Mouse (Mus musculus) E14TG2a.4 (cell line): ENCODE results near the gene Dok4.
A peak's percentile ranks its signal among the peaks of the same experiment; 100 is the strongest.
"Not testable (repeated sequence)": the region's sequence is repeated elsewhere in the genome, so short reads cannot be mapped to it uniquely, and the experiment has no call there.

Source experiments
- H3K27me3 ChIP-seq: 2 replicates; pipeline ENCODE4 v1.6.1; 2014; ENCODE audit warnings: low read length, control low read depth; ENCODE audit not compliant: insufficient read depth
- H3K36me3 ChIP-seq: 2 replicates; pipeline ENCODE4 v1.6.1; 2014; ENCODE audit warnings: low read length, control low read depth; ENCODE audit not compliant: insufficient read depth
- H3K4me1 ChIP-seq: replicated peaks from 2 replicates; pipeline ENCODE4 v1.6.1; 2014; ENCODE audit warnings: low read depth, low read length, control low read depth
- H3K4me3 ChIP-seq: replicated peaks from 2 replicates; pipeline ENCODE4 v1.5.1; 2014; ENCODE audit warnings: mild to moderate bottlenecking, low read length
- H3K9me3 ChIP-seq: 2 replicates; pipeline ENCODE4 v1.6.1; 2014; ENCODE audit warnings: low read length, control low read depth
- CTCF ChIP-seq: conservative IDR thresholded peaks from 2 replicates; pipeline ENCODE4 v1.5.1; 2014; ENCODE audit warnings: low read length
- NANOG ChIP-seq: IDR thresholded peaks from 2 replicates; pipeline ENCODE4 v1.6.1; 2014; ENCODE audit warnings: borderline replicate concordance, low read length, mixed read lengths
- POU5F1 ChIP-seq: IDR thresholded peaks from 2 replicates; pipeline ENCODE4 v1.6.1; 2014; ENCODE audit warnings: low read length, borderline replicate concordance

The Dok4 gene

DNA sequence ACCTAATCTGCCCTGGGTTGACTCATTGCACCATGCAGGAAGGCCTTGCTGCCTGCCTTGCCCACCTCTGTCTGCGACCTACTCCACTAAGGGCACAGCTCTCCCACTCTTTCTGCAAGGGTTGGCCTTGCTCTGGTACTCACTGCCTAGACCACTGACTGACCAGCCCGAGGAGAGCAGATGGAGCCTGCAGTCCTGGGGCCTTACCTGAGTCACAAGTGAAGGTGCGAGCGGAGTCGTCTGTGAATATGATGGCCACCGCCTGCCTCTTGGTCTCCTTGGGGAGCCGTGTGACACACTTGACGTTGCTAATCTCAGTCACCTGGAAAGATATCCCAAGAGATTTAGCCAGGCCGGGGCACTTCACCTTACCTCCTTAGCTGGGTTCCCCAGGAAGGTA lies 9.2 kb downstream of the Dok4 start:
- peaks cover 13% of the 10 kb centered on the region; the same call in 1 of the 2 replicates for H3K27me3 ChIP-seq
- H3K4me3 ChIP-seq: no peak overlapping the region
- peaks cover 75% of the 10 kb centered on the region for H3K4me1 ChIP-seq
- no peak for TF ChIP-seq CTCF
- no peak for TF ChIP-seq POU5F1
- no peak for TF ChIP-seq NANOG
- no peaks in the 10 kb centered on the region for H3K9me3 ChIP-seq
- peaks cover 59% of the 10 kb centered on the region for H3K36me3 ChIP-seq

DNA sequence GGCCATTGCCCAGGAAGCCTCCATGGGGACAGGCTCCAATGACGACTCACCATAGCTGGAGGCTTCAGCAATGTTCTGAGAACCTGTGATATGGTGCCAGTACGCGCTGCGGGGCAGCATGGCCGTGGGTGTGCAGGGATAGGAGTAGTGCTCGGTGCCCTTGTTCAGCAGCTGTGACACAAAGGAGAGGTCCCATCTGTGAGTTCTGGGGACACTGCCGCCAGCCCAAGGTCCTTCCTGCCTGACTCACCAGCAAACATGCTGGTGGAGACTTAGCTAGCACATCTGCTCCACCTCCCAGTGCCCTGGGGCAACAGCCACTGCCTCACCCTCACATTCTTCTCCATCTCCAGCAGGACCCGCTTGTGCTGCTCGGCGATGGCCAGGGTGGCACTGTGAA lies 10.8 kb downstream of the Dok4 start:
- Histone ChIP-seq H3K27me3 (peaks cover 9% of the 10 kb centered on the region; the same call in 1 of the 2 replicates), H3K9me3 (no peaks in the 10 kb centered on the region), H3K36me3 (peaks cover 75% of the 10 kb centered on the region), H3K4me1 (peaks cover 77% of the 10 kb centered on the region), H3K4me3 (no peak overlapping the region)
- no peak for TF ChIP-seq POU5F1
- no peak for TF ChIP-seq CTCF
- no peak for TF ChIP-seq NANOG

DNA sequence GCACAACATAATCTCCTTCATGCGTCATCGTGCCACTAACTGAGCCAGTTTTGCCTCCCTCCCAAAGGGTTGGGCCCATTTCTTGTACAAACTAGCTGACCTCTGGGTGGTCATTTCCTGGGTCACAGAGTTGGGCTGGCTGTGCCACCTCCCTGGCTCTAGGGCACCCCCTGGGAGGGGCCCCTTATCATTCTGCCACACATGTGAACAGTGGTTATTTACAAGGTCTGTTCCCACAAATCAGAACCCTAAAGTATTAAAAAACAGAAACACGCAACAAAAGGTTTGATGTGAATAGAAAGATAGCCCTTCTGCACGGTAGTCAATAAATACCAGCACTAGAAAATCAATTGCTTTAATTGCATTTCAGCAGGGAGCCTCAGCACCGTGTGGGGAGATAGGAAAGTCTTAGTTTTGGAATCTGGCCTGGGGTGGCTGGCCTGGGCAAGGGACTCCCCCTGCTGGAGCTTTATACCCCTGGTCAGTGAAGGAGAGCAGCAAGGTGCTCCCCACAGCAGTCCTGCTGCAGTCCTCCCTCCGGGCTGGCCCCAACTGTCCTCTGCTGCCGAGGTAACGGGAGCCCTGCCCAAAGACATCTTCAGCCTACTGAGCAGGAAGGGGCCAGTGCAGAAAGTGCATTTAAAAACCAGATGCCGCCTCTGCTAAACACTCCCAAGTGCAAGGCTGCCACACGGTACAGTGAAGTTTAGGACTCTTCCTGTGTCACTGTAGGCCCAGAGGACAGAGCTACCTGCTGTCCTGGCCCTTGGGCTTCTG lies 12.0 kb downstream of the Dok4 start:
- peaks cover 79% of the 10 kb centered on the region for H3K4me1 ChIP-seq
- no peaks in the 10 kb centered on the region for H3K27me3 ChIP-seq
- no peak overlapping the region for H3K4me3 ChIP-seq
- TF ChIP-seq NANOG (no peak), POU5F1 (no peak), CTCF (no peak)
- H3K9me3 ChIP-seq: no peaks in the 10 kb centered on the region
- H3K36me3 ChIP-seq: peaks cover 84% of the 10 kb centered on the region

DNA sequence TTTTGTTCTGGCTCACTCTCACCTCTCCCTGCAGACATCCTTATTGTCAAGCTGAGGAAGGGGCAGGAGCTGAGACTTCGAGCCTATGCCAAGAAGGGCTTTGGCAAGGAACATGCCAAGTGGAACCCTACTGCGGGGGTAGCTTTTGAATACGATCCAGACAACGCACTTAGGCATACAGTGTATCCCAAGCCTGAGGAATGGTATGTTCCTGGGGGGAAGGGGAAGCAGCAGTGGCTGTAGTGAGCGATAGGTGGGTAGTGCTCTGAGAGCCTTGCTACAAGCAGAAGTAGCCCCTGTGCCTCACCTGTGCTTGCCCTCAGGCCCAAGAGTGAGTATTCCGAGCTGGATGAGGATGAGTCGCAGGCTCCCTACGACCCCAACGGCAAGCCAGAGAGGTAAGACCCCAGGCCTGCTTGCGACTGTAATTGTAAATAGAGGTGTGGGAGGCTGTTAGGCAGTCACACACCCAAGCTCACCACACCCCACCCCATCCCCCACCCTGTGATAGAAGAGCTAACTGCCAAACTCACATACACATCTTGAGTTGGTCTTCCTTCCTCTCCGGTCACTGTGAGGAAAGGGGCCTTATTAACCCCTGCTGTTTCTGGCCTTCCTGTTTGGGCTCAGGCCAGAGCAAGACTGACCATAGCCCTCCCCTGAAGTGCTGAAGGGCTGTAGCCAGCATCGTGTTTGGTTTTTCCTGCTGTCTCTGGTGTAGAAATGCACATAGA lies 13.5 kb downstream of the Dok4 start:
- peaks cover 85% of the 10 kb centered on the region for H3K36me3 ChIP-seq
- no peaks in the 10 kb centered on the region for H3K9me3 ChIP-seq
- TF ChIP-seq CTCF: no peak
- no peak for TF ChIP-seq NANOG
- no peak for TF ChIP-seq POU5F1

DNA sequence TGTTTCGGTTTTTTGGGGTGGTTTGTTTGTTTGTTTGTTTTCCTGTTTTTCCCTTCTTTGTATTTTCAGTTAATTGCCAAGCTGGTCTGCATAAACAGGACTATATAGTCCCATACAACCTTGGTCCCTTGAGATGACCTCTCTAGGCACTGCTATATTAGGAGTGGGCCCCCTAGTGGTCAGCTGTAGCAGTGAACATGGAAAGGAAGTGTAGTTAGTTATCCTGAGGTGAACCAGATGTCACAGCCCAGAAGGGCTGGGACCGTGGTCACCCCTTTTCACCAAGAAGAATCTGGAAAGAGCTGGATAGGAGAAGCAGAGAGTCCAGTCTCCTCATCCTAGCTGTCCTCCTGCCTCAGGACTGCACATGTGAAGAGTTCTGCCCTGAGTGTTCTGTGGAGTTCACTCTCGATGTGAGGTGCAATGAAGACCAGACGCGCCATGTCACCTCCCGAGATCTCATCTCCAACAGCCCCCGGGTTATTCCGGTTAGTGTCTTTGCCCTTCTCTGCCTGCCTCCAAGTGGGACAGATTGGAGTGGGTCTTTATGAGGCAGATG lies 14.7 kb downstream of the Dok4 start:
- Histone ChIP-seq H3K4me1 (peaks cover 82% of the 10 kb centered on the region), H3K27me3 (no peaks in the 10 kb centered on the region), H3K9me3 (no peaks in the 10 kb centered on the region), H3K36me3 (peaks cover 72% of the 10 kb centered on the region), H3K4me3 (no peak overlapping the region)
- TF ChIP-seq NANOG (no peak), POU5F1 (no peak), CTCF (peak; percentile 90)

More for the DNA sequence above, 13.5 kb downstream of the Dok4 start:
- H3K4me1 ChIP-seq: peaks cover 89% of the 10 kb centered on the region
- no peak overlapping the region for H3K4me3 ChIP-seq
- no peaks in the 10 kb centered on the region for H3K27me3 ChIP-seq

DNA sequence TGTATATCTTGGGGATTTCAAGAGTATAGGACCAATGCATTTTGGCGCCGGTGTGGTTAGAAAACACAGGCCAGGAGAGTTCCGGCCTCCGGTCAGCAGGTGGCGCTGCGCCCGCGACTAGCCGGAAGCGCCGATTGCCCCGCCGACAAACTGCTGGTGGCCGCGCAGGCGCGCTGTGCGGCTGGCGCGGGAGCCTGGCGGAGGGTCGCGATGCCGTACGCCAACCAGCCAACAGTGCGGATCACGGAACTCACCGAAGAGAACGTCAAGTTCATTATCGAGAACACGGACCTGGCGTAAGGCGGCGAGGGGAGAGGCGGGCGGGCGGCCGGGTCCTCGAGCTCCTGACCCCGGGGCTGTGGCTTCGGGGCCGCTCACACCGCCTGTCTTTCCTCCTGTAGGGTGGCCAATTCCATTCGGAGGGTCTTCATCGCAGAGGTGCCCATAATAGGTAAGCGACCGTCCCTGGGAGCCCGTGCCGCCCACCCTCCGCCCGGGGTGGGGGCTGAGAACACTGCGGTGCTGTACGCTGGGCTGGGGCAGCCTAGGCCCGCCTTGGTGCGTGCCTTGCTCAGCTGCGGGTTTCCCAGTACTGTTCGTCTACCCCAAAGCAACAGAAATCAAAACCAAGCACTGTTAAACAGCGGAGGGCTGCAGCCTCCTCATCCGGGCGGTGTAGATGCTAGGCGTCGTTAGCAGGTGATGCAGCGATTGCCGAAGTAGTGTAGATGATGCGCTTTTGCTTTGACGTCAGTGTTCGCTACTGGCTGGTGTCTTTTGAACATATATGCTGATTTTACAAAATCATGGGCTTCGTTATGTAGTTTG lies 18.6 kb downstream of the Dok4 start, which contains the start of gene Polr2c:
TSS of gene Polr2c (plus strand) at position 105 of the 828 bp plus-strand sequence.
- Histone ChIP-seq H3K4me3 (peak within 1 kb of the TSS; percentile 99), H3K27me3 (no peaks in the 10 kb centered on the region), H3K9me3 (no peaks in the 10 kb centered on the region), H3K4me1 (peaks cover 57% of the 10 kb centered on the region), H3K36me3 (peaks cover 56% of the 10 kb centered on the region)
- TF ChIP-seq POU5F1: no peak
- TF ChIP-seq CTCF: peak; percentile 69
- TF ChIP-seq NANOG: no peak

DNA sequence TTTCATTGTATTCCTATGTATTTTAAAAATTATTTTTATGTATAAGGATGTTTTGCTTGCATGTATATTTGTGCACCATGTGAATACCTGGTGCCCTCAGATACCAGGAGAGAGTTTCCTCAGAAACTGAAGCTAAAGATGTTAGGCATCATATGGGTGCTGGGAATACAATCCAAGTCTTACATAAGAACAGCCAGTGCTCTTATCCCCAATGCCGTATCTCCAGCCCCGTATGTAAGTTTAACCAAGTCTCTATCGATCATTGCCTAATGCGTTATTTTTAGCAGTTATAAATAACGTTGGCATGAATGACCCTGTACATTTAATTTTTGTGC lies 19.2 kb downstream of the Dok4 start:
- no peaks in the 10 kb centered on the region for H3K27me3 ChIP-seq
- H3K4me1 ChIP-seq: peaks cover 52% of the 10 kb centered on the region
- H3K4me3 ChIP-seq: peak overlapping the region; percentile 99
- H3K36me3 ChIP-seq: peaks cover 57% of the 10 kb centered on the region
- no peak for TF ChIP-seq CTCF
- TF ChIP-seq NANOG: no peak
- TF ChIP-seq POU5F1: no peak
- no peaks in the 10 kb centered on the region for H3K9me3 ChIP-seq

DNA sequence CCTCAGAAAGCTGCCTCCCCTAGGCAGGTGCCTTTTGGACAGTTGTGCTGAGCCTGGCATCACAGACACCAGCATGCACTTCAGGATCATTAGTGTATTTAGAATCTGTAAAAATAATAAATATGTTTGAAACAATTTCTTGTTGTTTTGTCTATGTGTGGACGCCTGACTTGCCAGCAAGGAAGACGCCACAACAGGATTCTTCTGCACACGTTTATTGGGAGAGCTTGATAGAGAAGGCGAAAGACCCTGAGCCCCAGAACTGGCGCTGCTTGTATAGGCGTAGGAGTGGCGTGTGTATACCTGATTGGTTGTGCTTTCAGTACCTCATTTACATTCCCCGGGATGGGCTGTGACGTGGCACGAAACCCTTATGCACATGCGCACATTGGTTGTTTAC lies 21.4 kb downstream of the Dok4 start:
- H3K9me3 ChIP-seq, H3K27me3 ChIP-seq, H3K4me3 ChIP-seq: not testable (repeated sequence)
- H3K4me1 ChIP-seq: peaks cover 30% of the 10 kb centered on the region
- H3K36me3 ChIP-seq: peaks cover 55% of the 10 kb centered on the region
